Mouse (Mus musculus): Measurements from ENCODE around the gene Gkn1. TPM values are rescaled to one million over a fixed set of nuclear protein-coding genes. Genes with fewer than 3 reads are reported as not detected.

Gene Gkn1
- not detected for total RNA-seq (2023)

GRCm38 (mm10) chr6:87350829-87351228 is at the start of gene Gkn1:
Gkn1 (minus strand) TSS chr6:87350942.

GRCm38 (mm10) chr6:87388877-87389276 is 38.1 kb upstream of the Gkn1 start, which contains the start of gene Gkn3:
Gkn3 (minus strand) TSS chr6:87388935.

GRCm38 (mm10) chr6:87373057-87373456 is 22.3 kb upstream of the Gkn1 start, which contains the start of gene Gkn2:
Gkn2 (plus strand) TSS chr6:87373357.

GRCm38 (mm10) chr6:87335091-87335934 is 15.4 kb downstream of the Gkn1 start, which contains the start of gene Antxr1:
Antxr1 (minus strand) TSS chr6:87335821.

Other genes with a start within 250 kb of the Gkn1 start
- gene D6Ertd527e, start 246.2 kb downstream of the Gkn1 start, total RNA-seq (2023) = under 1 TPM in 1 of 2 experiments, not detected in 1; 0.26 TPM
- under 1 TPM; 0.11 to 0.18 TPM for gene Antxr1, start 15.1 kb downstream of the Gkn1 start, total RNA-seq (2023)
- gene Gkn2, start 22.4 kb upstream of the Gkn1 start, total RNA-seq (2023) = not detected
- gene Gkn3, start 38.0 kb upstream of the Gkn1 start, total RNA-seq (2023) = not detected
- gene Bmp10, start 78.1 kb upstream of the Gkn1 start, total RNA-seq (2023) = not detected
- gene Arhgap25, start 182.3 kb upstream of the Gkn1 start, total RNA-seq (2023) = 10 to 100 TPM; 84.1 to 99.8 TPM
- under 1 TPM in 1 of 2 experiments, not detected in 1; 0.11 TPM for gene Prokr1, start 239.8 kb upstream of the Gkn1 start, total RNA-seq (2023)

All from neutrophil, adult 83 days (primary cell).